Mouse (Mus musculus) macrophage (primary cell): Measurements from ENCODE around the gene Spred3. TPM values are rescaled to one million over a fixed set of nuclear protein-coding genes. Genes with fewer than 3 reads are reported as not detected.
A peak's percentile ranks its signal among the peaks of the same experiment; 100 is the strongest.

Experiments
- H3K27ac ChIP-seq: fragments of 350-480 bp; formaldehyde crosslinking; 2 replicates; pipeline ENCODE4 v1.9.0; 2021
- H3K36me3 ChIP-seq: fragments of 350-480 bp; formaldehyde crosslinking; 2 replicates; pipeline ENCODE4 v1.9.0; 2021; ENCODE audit errors: inconsistent target
- H3K4me3 ChIP-seq: fragments of 350-480 bp; formaldehyde crosslinking; 2 replicates; pipeline ENCODE4 v1.9.0; 2021; ENCODE audit errors: inconsistent target
- H3K79me2 ChIP-seq: fragments of 350-480 bp; formaldehyde crosslinking; 2 replicates; pipeline ENCODE4 v1.9.0; 2021; ENCODE audit errors: inconsistent target
- WGBS: methylation state at CpG from one replicate; pipeline ENCODE4 v1.1.7; 2026; ENCODE audit warnings: inconsistent platforms; ENCODE audit not compliant: missing documents; 5-methylcytosine and 5-hydroxymethylcytosine counted together
- polyA plus RNA-seq: library from polyadenylated mRNA; stranded (reverse); fragments of 250-400 nt; gene quantifications from 3 replicates; pipeline ENCODE4 v1.2.4, GENCODE M21; 2018; ENCODE audit warnings: inconsistent platforms

Spred3 gene
- polyA plus RNA-seq, 1 experiment from 2014 or later: 0.95 TPM

- 12% methylated on average over 7 of the region's 7 CpGs for WGBS
- H3K27ac ChIP-seq: peak overlapping the region; percentile 91
- peak overlapping the region; percentile 99 for H3K4me3 ChIP-seq
- peaks cover 30% of the 10 kb centered on the region for H3K36me3 ChIP-seq
- peaks cover 51% of the 10 kb centered on the region for H3K79me2 ChIP-seq
Observed at GRCm38 (mm10) chr7:29179323-29179722, 9.1 kb upstream of the Spred3 start.

DNA sequence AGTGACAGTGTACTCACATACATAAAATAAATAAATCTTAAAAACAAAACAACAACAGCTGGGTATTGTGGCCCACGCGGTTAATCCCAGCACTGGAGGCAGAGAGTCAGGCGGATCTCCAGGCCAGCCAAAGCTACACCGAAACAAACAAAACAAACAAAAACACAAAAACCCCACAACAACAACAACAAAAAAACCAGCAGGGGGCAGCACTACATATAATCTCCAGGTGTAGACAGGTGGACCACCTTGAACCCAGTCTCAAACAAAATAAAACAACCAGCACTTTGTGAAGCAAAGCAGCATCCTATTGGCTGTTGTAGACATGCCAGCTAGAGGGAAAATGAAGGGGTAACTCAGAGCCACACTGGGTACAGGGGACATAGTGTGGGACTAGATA is 7.9 kb upstream of the Spred3 start:
- Histone ChIP-seq H3K4me3 (peak overlapping the region; percentile 99; the same call in 1 of the 2 replicates), H3K79me2 (peaks cover 51% of the 10 kb centered on the region), H3K27ac (peak overlapping the region; percentile 91; the same call in 1 of the 2 replicates), H3K36me3 (peaks cover 36% of the 10 kb centered on the region)
- 93% methylated on average over 4 of the region's 4 CpGs for WGBS

DNA sequence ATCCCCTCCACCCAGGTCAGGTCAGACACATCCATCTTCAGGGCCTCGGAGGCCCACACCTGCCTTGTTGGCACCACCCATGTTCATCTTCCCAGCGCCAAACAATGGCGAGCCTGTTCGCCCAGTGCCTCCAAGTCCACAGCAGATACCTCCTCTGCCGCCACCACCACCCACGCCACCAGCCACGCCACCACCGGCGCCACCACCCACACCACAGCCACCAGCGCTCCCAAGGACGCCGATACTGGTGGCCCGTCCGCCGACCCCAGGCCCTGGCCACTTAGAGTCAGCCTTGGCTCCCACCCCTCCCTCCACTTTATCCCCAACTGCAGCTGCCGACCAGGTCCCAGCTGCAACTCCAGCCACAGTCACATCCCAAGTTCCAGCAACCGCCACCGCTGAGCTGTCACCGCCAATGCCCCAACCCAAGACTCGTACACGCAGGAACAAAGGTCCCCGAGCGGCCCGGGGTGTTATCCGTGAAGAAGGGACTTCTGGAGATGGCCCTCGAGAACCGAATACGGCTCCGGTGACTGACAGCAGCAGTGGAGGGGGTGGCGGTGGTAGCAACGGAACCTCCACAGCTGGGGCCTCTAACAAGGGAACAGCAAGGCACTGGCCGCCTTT is 2.3 kb upstream of the Spred3 start:
- 93% methylated on average over 32 of the region's 32 CpGs for WGBS
- Histone ChIP-seq H3K79me2 (peaks cover 24% of the 10 kb centered on the region), H3K4me3 (no peak overlapping the region), H3K36me3 (peaks cover 36% of the 10 kb centered on the region), H3K27ac (no peak overlapping the region)

GRCm38 (mm10) chr7:29171562-29172097 is 1.4 kb upstream of the Spred3 start:
- peaks cover 15% of the 10 kb centered on the region for H3K79me2 ChIP-seq
- peaks cover 29% of the 10 kb centered on the region for H3K36me3 ChIP-seq
- no peak overlapping the region for H3K27ac ChIP-seq
- no peak overlapping the region for H3K4me3 ChIP-seq
- WGBS: 12% methylated on average over 34 of the region's 34 CpGs

DNA sequence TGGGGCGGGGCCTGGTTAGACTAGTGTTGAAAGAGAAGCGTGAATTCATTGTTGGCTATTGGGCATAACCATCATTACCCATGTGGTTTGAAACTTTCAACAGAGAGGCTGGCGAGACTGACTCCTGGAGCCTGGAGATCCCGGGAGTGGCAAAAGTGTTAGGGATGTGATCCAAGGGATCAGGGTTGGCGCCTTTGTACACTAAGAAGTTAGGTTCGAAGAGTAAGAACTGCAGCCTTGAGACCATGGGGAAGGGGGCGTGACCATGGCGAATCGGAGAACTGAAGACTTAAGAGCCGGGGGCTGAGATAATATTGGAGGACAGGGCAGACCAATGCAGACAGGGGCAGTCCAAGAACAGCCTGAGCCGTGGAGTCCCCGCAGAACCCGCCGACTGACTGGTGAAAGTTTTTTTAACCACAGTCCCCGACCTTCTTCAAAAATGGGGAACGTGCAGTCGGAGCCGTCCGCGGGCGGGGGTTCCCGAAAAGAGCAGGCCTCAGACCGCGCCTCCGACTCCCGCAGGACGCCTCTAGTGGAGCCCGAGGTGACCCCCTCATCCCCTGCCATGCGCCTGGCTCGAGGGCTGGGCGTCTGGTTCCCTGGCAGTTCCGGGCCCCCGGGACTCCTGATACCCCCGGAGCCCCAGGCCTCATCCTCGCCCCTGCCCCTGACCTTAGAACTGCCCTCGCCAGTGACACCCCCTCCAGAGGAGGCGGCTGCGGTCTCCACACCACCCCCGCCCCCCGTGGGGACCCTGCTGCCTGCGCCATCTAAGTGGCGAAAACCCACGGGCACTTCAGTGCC is 747 bp upstream of the Spred3 start:
- 2% methylated on average over 39 of the region's 43 CpGs for WGBS
- H3K4me3 ChIP-seq: peak overlapping the region; percentile 58
- peaks cover 8% of the 10 kb centered on the region for H3K79me2 ChIP-seq
- H3K36me3 ChIP-seq: peaks cover 23% of the 10 kb centered on the region
- peak overlapping the region; percentile 77 for H3K27ac ChIP-seq

DNA sequence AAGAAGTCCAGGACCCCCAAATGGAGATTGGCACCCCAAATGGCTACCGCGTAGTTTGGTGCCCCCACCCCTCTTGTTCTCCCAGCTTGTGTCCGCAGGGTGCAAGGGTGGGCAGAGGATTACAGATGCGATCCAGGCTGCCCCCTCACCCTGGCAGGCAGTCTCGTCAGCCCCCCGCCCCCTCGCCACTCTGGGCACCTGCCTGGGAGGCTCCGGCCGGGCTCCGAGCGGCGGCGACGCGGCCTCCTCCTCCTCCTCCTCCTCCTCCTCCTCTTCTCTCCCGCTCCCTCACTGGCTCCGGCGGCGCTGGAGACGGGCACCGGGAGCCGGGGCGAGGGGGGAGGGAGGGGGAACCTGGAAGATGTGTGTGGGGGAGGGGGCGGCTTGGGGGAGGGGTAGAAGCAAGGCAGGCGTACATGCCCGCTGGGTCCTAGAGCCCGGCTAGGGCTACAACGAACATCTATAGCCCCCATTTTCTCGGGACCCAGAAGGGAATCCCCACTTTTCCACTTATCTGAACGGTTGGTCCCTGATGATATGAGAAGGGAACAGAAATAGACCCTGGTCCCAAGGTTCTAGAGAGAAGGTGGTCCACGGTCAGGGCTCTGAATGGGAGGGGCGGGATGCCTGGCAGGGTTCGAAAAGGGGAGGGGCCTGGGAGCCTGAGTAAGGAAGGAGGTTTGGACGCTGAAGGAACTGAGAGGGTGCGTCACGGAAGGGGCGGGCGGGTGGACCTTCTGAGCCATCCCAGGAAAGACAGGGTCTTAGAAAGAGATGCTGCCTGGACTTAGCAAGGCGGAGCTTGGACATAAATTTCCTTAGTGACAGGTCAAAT is 763 bp downstream of the Spred3 start:
- Histone ChIP-seq H3K36me3 (peaks cover 8% of the 10 kb centered on the region), H3K27ac (peak overlapping the region; percentile 77), H3K4me3 (peak overlapping the region; percentile 58), H3K79me2 (no peaks in the 10 kb centered on the region)
- 0% methylated on average over 29 of the region's 39 CpGs for WGBS

DNA sequence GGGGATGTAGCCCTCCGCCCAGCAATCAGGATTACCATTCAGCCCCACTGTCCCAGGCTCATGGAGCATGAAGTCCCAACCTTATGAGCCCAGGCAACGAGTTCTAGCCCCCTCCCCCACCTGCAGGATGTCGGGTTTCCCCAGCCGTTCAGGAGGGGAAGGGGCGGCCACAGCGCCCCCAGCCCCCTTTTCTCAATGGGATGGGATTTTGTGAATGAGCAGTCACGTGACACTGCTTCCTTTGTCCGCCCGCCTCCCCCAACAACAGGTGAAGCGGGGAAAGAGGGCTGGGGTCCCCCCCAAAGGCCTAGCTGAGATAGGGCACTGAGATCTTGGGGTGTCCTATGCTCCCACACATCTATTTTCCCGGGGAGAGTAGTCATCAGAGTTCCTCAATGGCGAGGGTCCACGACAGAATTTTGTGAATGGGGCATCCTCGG is 1.4 kb downstream of the Spred3 start:
- WGBS: 14% methylated on average over 8 of the region's 14 CpGs
- H3K36me3 ChIP-seq: peaks cover 1% of the 10 kb centered on the region; the same call in 1 of the 2 replicates
- H3K4me3 ChIP-seq: peak overlapping the region; percentile 58
- no peaks in the 10 kb centered on the region for H3K79me2 ChIP-seq
- H3K27ac ChIP-seq: no peak overlapping the region

GRCm38 (mm10) chr7:29168121-29168695 is 2.0 kb downstream of the Spred3 start:
- Histone ChIP-seq H3K79me2 (no peaks in the 10 kb centered on the region), H3K27ac (no peak overlapping the region), H3K36me3 (no peaks in the 10 kb centered on the region; the same call in 1 of the 2 replicates), H3K4me3 (no peak overlapping the region; the same call in 1 of the 2 replicates)
- 59% methylated on average over 6 of the region's 10 CpGs for WGBS

DNA sequence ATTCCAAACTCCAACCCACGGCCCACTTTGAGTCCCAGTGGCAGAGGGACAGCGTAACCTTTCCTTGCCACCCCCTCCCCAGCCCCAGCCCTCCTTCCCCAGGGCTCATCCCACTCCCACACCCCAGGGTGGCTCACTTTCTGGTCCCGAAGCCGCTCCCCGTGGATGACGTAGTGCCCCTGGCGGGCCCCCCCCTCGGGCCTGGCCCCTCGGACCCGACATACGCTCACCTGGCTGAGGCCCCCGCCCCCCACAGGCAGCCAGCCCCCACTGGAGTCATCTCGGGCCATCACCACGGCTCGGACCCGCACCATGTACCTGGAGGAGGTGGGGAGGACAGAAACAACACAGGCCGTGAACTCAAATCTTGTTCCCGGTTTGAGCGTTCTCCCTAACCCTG is 2.6 kb downstream of the Spred3 start:
- no peak overlapping the region for H3K27ac ChIP-seq
- H3K36me3 ChIP-seq: no peaks in the 10 kb centered on the region
- WGBS: 95% methylated on average over 13 of the region's 19 CpGs
- no peak overlapping the region for H3K4me3 ChIP-seq
- H3K79me2 ChIP-seq: no peaks in the 10 kb centered on the region

GRCm38 (mm10) chr7:29162750-29163525 is 7.3 kb downstream of the Spred3 start:
- Histone ChIP-seq H3K36me3 (no peaks in the 10 kb centered on the region), H3K4me3 (no peak overlapping the region), H3K27ac (no peak overlapping the region), H3K79me2 (no peaks in the 10 kb centered on the region)
- 32% methylated on average over 8 of the region's 9 CpGs for WGBS

DNA sequence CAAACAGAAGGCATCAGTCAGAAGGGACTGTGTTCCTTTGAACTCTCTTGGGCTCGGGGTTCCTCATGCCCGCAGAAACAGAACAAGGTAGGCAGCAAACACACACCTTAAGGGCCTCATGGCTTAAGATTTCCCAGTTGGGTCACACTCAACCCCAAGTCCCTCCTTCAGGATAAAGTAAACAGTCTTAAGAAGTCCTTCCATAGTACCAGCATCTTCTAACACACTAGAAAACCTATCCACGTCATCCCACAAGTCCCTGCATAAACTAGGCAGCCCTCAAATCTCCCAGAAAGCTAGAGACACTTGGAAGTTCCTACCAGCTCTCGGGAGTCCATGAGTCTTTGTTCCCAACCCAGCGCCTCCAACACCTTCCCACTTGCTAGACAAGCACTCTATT is 7.9 kb downstream of the Spred3 start:
- Histone ChIP-seq H3K36me3 (no peaks in the 10 kb centered on the region), H3K4me3 (no peak overlapping the region), H3K79me2 (no peaks in the 10 kb centered on the region), H3K27ac (no peak overlapping the region)
- 98% methylated on average over 5 of the region's 5 CpGs for WGBS

- H3K27ac ChIP-seq: no peak overlapping the region
- no peaks in the 10 kb centered on the region for H3K79me2 ChIP-seq
- no peaks in the 10 kb centered on the region; the same call in 1 of the 2 replicates for H3K36me3 ChIP-seq
- no peak overlapping the region for H3K4me3 ChIP-seq
- WGBS: 45% methylated on average over 5 of the region's 5 CpGs
Observed at GRCm38 (mm10) chr7:29158264-29158663, 11.9 kb downstream of the Spred3 start.
